Mouse (Mus musculus): ENCODE results near the gene Gfi1. TPM values are rescaled to one million over a fixed set of nuclear protein-coding genes. Genes with fewer than 3 reads are reported as not detected.

The Gfi1 gene
- polyA plus RNA-seq, 1 experiment from 2014 or later, result not detected

- H3K4me1 ChIP-seq, result peaks cover 33% of the 10 kb centered on the region
- WGBS, result under 1% methylated on average over 55 of the region's 58 CpGs
- H3K9me3 ChIP-seq (replicated peaks), result no peaks in the 10 kb centered on the region
- 0 out of 2 replicates have a peak overlapping the region, but pooled peaks have one; percentile 10 for H3K9ac ChIP-seq
- ATAC-seq (ENCODE audit: low FRiP score), result peak; percentile 20; the same call in 1 of the 2 replicates
- peak overlapping the region; percentile 33 for H3K4me3 ChIP-seq
- peaks cover 97% of the 10 kb centered on the region for H3K27me3 ChIP-seq
- H3K27ac ChIP-seq, result no peak overlapping the region
- H3K36me3 ChIP-seq, result no peaks in the 10 kb centered on the region
- H3K4me2 ChIP-seq (replicated peaks), result peak overlapping the region; percentile 55
Observed at GRCm38 (mm10) chr5:107720991-107721637, 4.7 kb downstream of the Gfi1 start.

- Histone ChIP-seq H3K36me3 (no peaks in the 10 kb centered on the region), H3K4me2 (replicated peaks) (peak overlapping the region; percentile 55; the same call in 1 of the 2 replicates), H3K27me3 (peaks cover 92% of the 10 kb centered on the region), H3K4me1 (peaks cover 29% of the 10 kb centered on the region), H3K27ac (no peak overlapping the region), H3K9ac (no peak overlapping the region), H3K4me3 (no peak overlapping the region), H3K9me3 (replicated peaks) (no peaks in the 10 kb centered on the region)
- 10% methylated on average over 5 of the region's 5 CpGs for WGBS
- ATAC-seq (ENCODE audit: low FRiP score), result no peak
Observed at GRCm38 (mm10) chr5:107720511-107720910, 5.3 kb downstream of the Gfi1 start.

- Histone ChIP-seq H3K27ac (no peak overlapping the region), H3K9ac (no peak overlapping the region), H3K4me2 (replicated peaks) (no peak overlapping the region), H3K4me3 (no peak overlapping the region), H3K27me3 (peaks cover 85% of the 10 kb centered on the region), H3K4me1 (peaks cover 21% of the 10 kb centered on the region), H3K9me3 (replicated peaks) (no peaks in the 10 kb centered on the region), H3K36me3 (no peaks in the 10 kb centered on the region)
- WGBS, result 26% methylated on average over 1 of the region's 1 CpGs
- ATAC-seq (ENCODE audit: low FRiP score), result no peak
Observed at GRCm38 (mm10) chr5:107719786-107720185, 6.0 kb downstream of the Gfi1 start.

GRCm38 (mm10) chr5:107719209-107719608 is 6.6 kb downstream of the Gfi1 start:
- Histone ChIP-seq H3K27ac (no peak overlapping the region), H3K27me3 (peaks cover 83% of the 10 kb centered on the region), H3K4me1 (peaks cover 18% of the 10 kb centered on the region), H3K36me3 (no peaks in the 10 kb centered on the region), H3K9ac (no peak overlapping the region), H3K4me3 (no peak overlapping the region), H3K9me3 (replicated peaks) (no peaks in the 10 kb centered on the region), H3K4me2 (replicated peaks) (no peak overlapping the region)
- ATAC-seq (ENCODE audit: low FRiP score), result no peak
- 17% methylated on average over 3 of the region's 3 CpGs for WGBS

- Histone ChIP-seq H3K9ac (no peak overlapping the region), H3K9me3 (replicated peaks) (no peaks in the 10 kb centered on the region), H3K27ac (no peak overlapping the region), H3K27me3 (peaks cover 75% of the 10 kb centered on the region), H3K4me1 (peaks cover 11% of the 10 kb centered on the region), H3K4me2 (replicated peaks) (no peak overlapping the region), H3K4me3 (no peak overlapping the region), H3K36me3 (no peaks in the 10 kb centered on the region)
- no peak for ATAC-seq (ENCODE audit: low FRiP score)
- WGBS, result 16% methylated on average over 11 of the region's 11 CpGs
Observed at GRCm38 (mm10) chr5:107717871-107718361, 7.9 kb downstream of the Gfi1 start.

- Histone ChIP-seq H3K4me2 (replicated peaks) (no peak overlapping the region), H3K27me3 (peaks cover 20% of the 10 kb centered on the region), H3K4me3 (no peak overlapping the region), H3K36me3 (no peaks in the 10 kb centered on the region), H3K27ac (no peak overlapping the region), H3K9me3 (replicated peaks) (no peaks in the 10 kb centered on the region), H3K9ac (no peak overlapping the region), H3K4me1 (no peaks in the 10 kb centered on the region)
- no peak for ATAC-seq (ENCODE audit: low FRiP score)
- WGBS, result 80% methylated on average over 2 of the region's 2 CpGs
Observed at GRCm38 (mm10) chr5:107711689-107712088, 14.1 kb downstream of the Gfi1 start.

GRCm38 (mm10) chr5:107708124-107708797 is 17.6 kb downstream of the Gfi1 start:
- no peak for ATAC-seq (ENCODE audit: low FRiP score)
- no peaks in the 10 kb centered on the region for H3K4me1 ChIP-seq
- 0 out of 2 replicates have a peak, but pooled peaks cover 5% of the 10 kb centered on the region for H3K27me3 ChIP-seq
- H3K27ac ChIP-seq, result no peak overlapping the region
- no peak overlapping the region for H3K4me2 ChIP-seq (replicated peaks)
- H3K9ac ChIP-seq, result no peak overlapping the region
- no peaks in the 10 kb centered on the region for H3K9me3 ChIP-seq (replicated peaks)
- WGBS, result 94% methylated on average over 8 of the region's 8 CpGs
- no peaks in the 10 kb centered on the region for H3K36me3 ChIP-seq
- H3K4me3 ChIP-seq, result no peak overlapping the region

- ATAC-seq (ENCODE audit: low FRiP score), result no peak
- H3K4me2 ChIP-seq (replicated peaks), result no peak overlapping the region
- no peak overlapping the region for H3K9ac ChIP-seq
- H3K27me3 ChIP-seq, result 0 out of 2 replicates have a peak, but pooled peaks cover 2% of the 10 kb centered on the region
- no peaks in the 10 kb centered on the region for H3K36me3 ChIP-seq
- no peaks in the 10 kb centered on the region for H3K9me3 ChIP-seq (replicated peaks)
- no peak overlapping the region for H3K27ac ChIP-seq
- WGBS, result 73% methylated on average over 1 of the region's 1 CpGs
- H3K4me1 ChIP-seq, result no peaks in the 10 kb centered on the region
- no peak overlapping the region for H3K4me3 ChIP-seq
Observed at GRCm38 (mm10) chr5:107706262-107706661, 19.6 kb downstream of the Gfi1 start.

- H3K4me3 ChIP-seq, result no peak overlapping the region
- no peak overlapping the region for H3K4me2 ChIP-seq (replicated peaks)
- 90% methylated on average over 4 of the region's 4 CpGs for WGBS
- no peaks in the 10 kb centered on the region for H3K27me3 ChIP-seq
- H3K27ac ChIP-seq, result no peak overlapping the region
- ATAC-seq (ENCODE audit: low FRiP score), result no peak
- no peaks in the 10 kb centered on the region for H3K9me3 ChIP-seq (replicated peaks)
- no peaks in the 10 kb centered on the region for H3K4me1 ChIP-seq
- no peak overlapping the region for H3K9ac ChIP-seq
- no peaks in the 10 kb centered on the region for H3K36me3 ChIP-seq
Observed at GRCm38 (mm10) chr5:107705756-107706155, 20.1 kb downstream of the Gfi1 start.

GRCm38 (mm10) chr5:107703207-107703763 is 22.6 kb downstream of the Gfi1 start:
- Histone ChIP-seq H3K9me3 (replicated peaks) (no peaks in the 10 kb centered on the region), H3K27me3 (no peaks in the 10 kb centered on the region), H3K4me1 (no peaks in the 10 kb centered on the region), H3K4me2 (replicated peaks) (no peak overlapping the region), H3K4me3 (no peak overlapping the region), H3K27ac (no peak overlapping the region), H3K36me3 (no peaks in the 10 kb centered on the region), H3K9ac (no peak overlapping the region)
- ATAC-seq (ENCODE audit: low FRiP score), result no peak
- 91% methylated on average over 6 of the region's 6 CpGs for WGBS

- no peak for ATAC-seq (ENCODE audit: low FRiP score)
- H3K4me3 ChIP-seq, result no peak overlapping the region
- 85% methylated on average over 9 of the region's 9 CpGs for WGBS
- H3K27me3 ChIP-seq, result no peaks in the 10 kb centered on the region
- no peaks in the 10 kb centered on the region for H3K36me3 ChIP-seq
- H3K4me2 ChIP-seq (replicated peaks), result no peak overlapping the region
- H3K27ac ChIP-seq, result no peak overlapping the region
- no peaks in the 10 kb centered on the region for H3K9me3 ChIP-seq (replicated peaks)
- H3K9ac ChIP-seq, result no peak overlapping the region
- no peaks in the 10 kb centered on the region for H3K4me1 ChIP-seq
Observed at GRCm38 (mm10) chr5:107701658-107702057, 24.2 kb downstream of the Gfi1 start.

- H3K27ac ChIP-seq, result no peak overlapping the region
- no peaks in the 10 kb centered on the region for H3K4me1 ChIP-seq
- H3K4me3 ChIP-seq, result no peak overlapping the region
- no peaks in the 10 kb centered on the region for H3K36me3 ChIP-seq
- no peak for ATAC-seq (ENCODE audit: low FRiP score)
- H3K9ac ChIP-seq, result no peak overlapping the region
- no peaks in the 10 kb centered on the region for H3K9me3 ChIP-seq (replicated peaks)
- no peak overlapping the region for H3K4me2 ChIP-seq (replicated peaks)
- H3K27me3 ChIP-seq, result no peaks in the 10 kb centered on the region
- WGBS, result 93% methylated on average over 10 of the region's 10 CpGs
Observed at GRCm38 (mm10) chr5:107700873-107701272, 25.0 kb downstream of the Gfi1 start.
